Mouse (Mus musculus): ENCODE measurements around the gene Olfr1507. TPM values are rescaled to one million over a fixed set of nuclear protein-coding genes. Genes with fewer than 3 reads are reported as not detected.

Olfr1507 gene
- not detected in 2 replicates for polyA plus RNA-seq (2014; fragmentation: Nextera tagmentation; extraction: Ambion mirVana)

GRCm38 (mm10) chr14:52495516-52495915 is at the start of gene Olfr1507:
TSS of gene Olfr1507 (minus strand) at chr14:52495749.
- H3K27ac ChIP-seq (ENCODE audit: low read length): no peak within 1 kb of the TSS
- no peak for ATAC-seq (ENCODE audit: insufficient number of reproducible peaks, insufficient read depth, low FRiP score, low read depth)
- H3K9ac ChIP-seq (replicated peaks; ENCODE audit: low read depth, low read length): no peak within 1 kb of the TSS
- no peak within 1 kb of the TSS for H3K4me2 ChIP-seq (replicated peaks; ENCODE audit: low read depth, low read length)
- no peaks in the 10 kb centered on the region for H3K27me3 ChIP-seq (ENCODE audit: control insufficient read depth, insufficient read depth, low read length)
- 77% methylated on average over 4 of the region's 4 CpGs for WGBS
- no peaks in the 10 kb centered on the region for H3K4me1 ChIP-seq (ENCODE audit: control insufficient read depth, insufficient read depth, low read length)
- no peaks in the 10 kb centered on the region for H3K9me3 ChIP-seq (ENCODE audit: control insufficient read depth, low read depth, low read length)
- no peak within 1 kb of the TSS for H3K4me3 ChIP-seq (ENCODE audit: low read depth, low read length)
- no peaks in the 10 kb centered on the region for H3K36me3 ChIP-seq (ENCODE audit: control insufficient read depth, insufficient read depth, low read length)

GRCm38 (mm10) chr14:52533336-52533735 is 37.8 kb upstream of the Olfr1507 start:
- no peak overlapping the region for H3K27ac ChIP-seq (ENCODE audit: low read length)
- no peaks in the 10 kb centered on the region for H3K36me3 ChIP-seq (ENCODE audit: control insufficient read depth, insufficient read depth, low read length)
- no peak overlapping the region for H3K9ac ChIP-seq (replicated peaks; ENCODE audit: low read depth, low read length)
- H3K4me2 ChIP-seq (replicated peaks; ENCODE audit: low read depth, low read length): no peak overlapping the region
- no peaks in the 10 kb centered on the region for H3K27me3 ChIP-seq (ENCODE audit: control insufficient read depth, insufficient read depth, low read length)
- H3K4me3 ChIP-seq (ENCODE audit: low read depth, low read length): no peak overlapping the region
- no peaks in the 10 kb centered on the region for H3K9me3 ChIP-seq (ENCODE audit: control insufficient read depth, low read depth, low read length)
- no peak for ATAC-seq (ENCODE audit: insufficient number of reproducible peaks, insufficient read depth, low FRiP score, low read depth)
- H3K4me1 ChIP-seq (ENCODE audit: control insufficient read depth, insufficient read depth, low read length): no peaks in the 10 kb centered on the region
- 92% methylated on average over 1 of the region's 1 CpGs for WGBS

GRCm38 (mm10) chr14:52524952-52525351 is 29.4 kb upstream of the Olfr1507 start:
- Histone ChIP-seq H3K4me1 (ENCODE audit: control insufficient read depth, insufficient read depth, low read length) (no peaks in the 10 kb centered on the region), H3K27ac (ENCODE audit: low read length) (no peak overlapping the region), H3K36me3 (ENCODE audit: control insufficient read depth, insufficient read depth, low read length) (no peaks in the 10 kb centered on the region), H3K9ac (replicated peaks; ENCODE audit: low read depth, low read length) (no peak overlapping the region), H3K9me3 (ENCODE audit: control insufficient read depth, low read depth, low read length) (no peaks in the 10 kb centered on the region; the same call in 1 of the 2 replicates), H3K27me3 (ENCODE audit: control insufficient read depth, insufficient read depth, low read length) (no peaks in the 10 kb centered on the region), H3K4me2 (replicated peaks; ENCODE audit: low read depth, low read length) (no peak overlapping the region), H3K4me3 (ENCODE audit: low read depth, low read length) (no peak overlapping the region)
- no peak for ATAC-seq (ENCODE audit: insufficient number of reproducible peaks, insufficient read depth, low FRiP score, low read depth)
- WGBS: 100% methylated on average over 1 of the region's 1 CpGs

GRCm38 (mm10) chr14:52467395-52467794 is 28.2 kb downstream of the Olfr1507 start, which contains the start of gene Olfr1508:
TSS of gene Olfr1508 (minus strand) at chr14:52467495.
- Histone ChIP-seq H3K27me3 (ENCODE audit: control insufficient read depth, insufficient read depth, low read length) (no peaks in the 10 kb centered on the region), H3K4me3 (ENCODE audit: low read depth, low read length) (no peak within 1 kb of the TSS), H3K27ac (ENCODE audit: low read length) (no peak within 1 kb of the TSS), H3K9ac (replicated peaks; ENCODE audit: low read depth, low read length) (no peak within 1 kb of the TSS), H3K9me3 (ENCODE audit: control insufficient read depth, low read depth, low read length) (no peaks in the 10 kb centered on the region), H3K4me1 (ENCODE audit: control insufficient read depth, insufficient read depth, low read length) (no peaks in the 10 kb centered on the region), H3K36me3 (ENCODE audit: control insufficient read depth, insufficient read depth, low read length) (no peaks in the 10 kb centered on the region), H3K4me2 (replicated peaks; ENCODE audit: low read depth, low read length) (no peak within 1 kb of the TSS)
- 58% methylated on average over 2 of the region's 2 CpGs for WGBS
- no peak for ATAC-seq (ENCODE audit: insufficient number of reproducible peaks, insufficient read depth, low FRiP score, low read depth)

GRCm38 (mm10) chr14:52465738-52466137 is 29.8 kb downstream of the Olfr1507 start:
- no peaks in the 10 kb centered on the region for H3K4me1 ChIP-seq (ENCODE audit: control insufficient read depth, insufficient read depth, low read length)
- ATAC-seq (ENCODE audit: insufficient number of reproducible peaks, insufficient read depth, low FRiP score, low read depth): no peak
- no peaks in the 10 kb centered on the region for H3K9me3 ChIP-seq (ENCODE audit: control insufficient read depth, low read depth, low read length)
- H3K4me2 ChIP-seq (replicated peaks; ENCODE audit: low read depth, low read length): no peak overlapping the region
- H3K36me3 ChIP-seq (ENCODE audit: control insufficient read depth, insufficient read depth, low read length): no peaks in the 10 kb centered on the region
- H3K27me3 ChIP-seq (ENCODE audit: control insufficient read depth, insufficient read depth, low read length): no peaks in the 10 kb centered on the region
- WGBS: 44% methylated on average over 1 of the region's 1 CpGs
- no peak overlapping the region for H3K9ac ChIP-seq (replicated peaks; ENCODE audit: low read depth, low read length)
- H3K27ac ChIP-seq (ENCODE audit: low read length): no peak overlapping the region
- no peak overlapping the region for H3K4me3 ChIP-seq (ENCODE audit: low read depth, low read length)

- H3K27me3 ChIP-seq (ENCODE audit: control insufficient read depth, insufficient read depth, low read length): no peaks in the 10 kb centered on the region
- no peaks in the 10 kb centered on the region for H3K9me3 ChIP-seq (ENCODE audit: control insufficient read depth, low read depth, low read length)
- no peaks in the 10 kb centered on the region for H3K36me3 ChIP-seq (ENCODE audit: control insufficient read depth, insufficient read depth, low read length)
- H3K4me3 ChIP-seq (ENCODE audit: low read depth, low read length): no peak overlapping the region
- no peak overlapping the region for H3K9ac ChIP-seq (replicated peaks; ENCODE audit: low read depth, low read length)
- H3K4me2 ChIP-seq (replicated peaks; ENCODE audit: low read depth, low read length): no peak overlapping the region
- H3K27ac ChIP-seq (ENCODE audit: low read length): no peak overlapping the region
- no peaks in the 10 kb centered on the region for H3K4me1 ChIP-seq (ENCODE audit: control insufficient read depth, insufficient read depth, low read length)
- no peak for ATAC-seq (ENCODE audit: insufficient number of reproducible peaks, insufficient read depth, low FRiP score, low read depth)
Observed at GRCm38 (mm10) chr14:52461928-52462327, 33.6 kb downstream of the Olfr1507 start.

GRCm38 (mm10) chr14:52451138-52451537 is 44.4 kb downstream of the Olfr1507 start:
- ATAC-seq (ENCODE audit: insufficient number of reproducible peaks, insufficient read depth, low FRiP score, low read depth): no peak
- no peak overlapping the region for H3K9ac ChIP-seq (replicated peaks; ENCODE audit: low read depth, low read length)
- H3K4me1 ChIP-seq (ENCODE audit: control insufficient read depth, insufficient read depth, low read length): no peaks in the 10 kb centered on the region
- no peak overlapping the region for H3K4me3 ChIP-seq (ENCODE audit: low read depth, low read length)
- no peak overlapping the region for H3K27ac ChIP-seq (ENCODE audit: low read length)
- H3K27me3 ChIP-seq (ENCODE audit: control insufficient read depth, insufficient read depth, low read length): no peaks in the 10 kb centered on the region
- no peaks in the 10 kb centered on the region for H3K9me3 ChIP-seq (ENCODE audit: control insufficient read depth, low read depth, low read length)
- whole genome bisulfite sequencing: 83% methylated on average over 8 of the region's 8 CpGs
- H3K36me3 ChIP-seq (ENCODE audit: control insufficient read depth, insufficient read depth, low read length): no peaks in the 10 kb centered on the region
- H3K4me2 ChIP-seq (replicated peaks; ENCODE audit: low read depth, low read length): no peak overlapping the region

GRCm38 (mm10) chr14:52442690-52443089 is 52.9 kb downstream of the Olfr1507 start, which contains the start of gene Olfr1509:
TSS of gene Olfr1509 (plus strand) at chr14:52442990.
- no peak within 1 kb of the TSS for H3K4me3 ChIP-seq (ENCODE audit: low read depth, low read length)
- H3K9me3 ChIP-seq (ENCODE audit: control insufficient read depth, low read depth, low read length): no peaks in the 10 kb centered on the region
- H3K4me1 ChIP-seq (ENCODE audit: control insufficient read depth, insufficient read depth, low read length): no peaks in the 10 kb centered on the region
- ATAC-seq (ENCODE audit: insufficient number of reproducible peaks, insufficient read depth, low FRiP score, low read depth): no peak
- no peak within 1 kb of the TSS for H3K4me2 ChIP-seq (replicated peaks; ENCODE audit: low read depth, low read length)
- no peak within 1 kb of the TSS for H3K9ac ChIP-seq (replicated peaks; ENCODE audit: low read depth, low read length)
- H3K27ac ChIP-seq (ENCODE audit: low read length): no peak within 1 kb of the TSS
- no peaks in the 10 kb centered on the region for H3K27me3 ChIP-seq (ENCODE audit: control insufficient read depth, insufficient read depth, low read length)
- H3K36me3 ChIP-seq (ENCODE audit: control insufficient read depth, insufficient read depth, low read length): no peaks in the 10 kb centered on the region

Measured in stomach, embryonic 14.5 days (tissue).